Mouse (Mus musculus): ENCODE measurements around the gene Hsd11b2. TPM values are rescaled to one million over a fixed set of nuclear protein-coding genes. Genes with fewer than 3 reads are reported as not detected.
A peak's percentile ranks its signal among the peaks of the same experiment; 100 is the strongest.

The Hsd11b2 gene
- polyA plus RNA-seq, 1 experiment: 0.54 TPM

DNA sequence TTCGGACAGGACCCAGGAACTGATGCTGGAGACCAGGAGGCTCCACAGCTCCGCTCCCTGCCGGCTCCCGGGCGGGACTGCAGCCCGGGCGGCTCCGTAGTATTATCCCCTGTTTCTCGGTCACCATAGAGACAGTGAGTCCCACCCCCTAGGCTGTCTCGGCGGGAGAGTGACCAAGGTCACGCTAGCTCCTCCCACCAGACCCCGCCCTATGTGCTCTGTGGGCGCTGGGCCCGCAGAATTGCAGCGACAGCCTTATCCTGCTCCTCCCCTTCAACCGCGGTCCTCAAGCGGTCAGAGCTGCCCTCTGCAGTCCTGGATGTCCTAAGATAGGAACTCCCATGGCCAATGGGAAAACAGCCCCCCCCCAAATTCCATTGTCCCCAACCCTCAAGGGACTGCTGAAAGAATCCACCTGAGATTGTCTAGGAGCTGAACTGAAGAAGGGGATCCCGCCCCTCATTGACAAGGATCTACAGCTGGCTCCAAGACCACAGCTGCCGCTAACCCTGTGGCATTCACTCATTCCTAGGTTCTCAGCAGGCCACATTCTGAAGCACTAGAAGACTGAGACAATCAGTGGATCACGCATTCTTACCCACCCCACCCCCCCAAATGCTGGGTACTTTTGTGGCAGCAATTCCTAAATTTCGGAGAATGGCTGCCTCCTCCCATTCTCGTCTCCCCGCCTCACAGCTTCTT lies 47.1 kb upstream of the Hsd11b2 start, which contains the start of gene Tppp3:
Gene Tppp3, minus strand, starts transcription at position 213 of the 702 bp plus-strand sequence.
- H3K27me3 ChIP-seq (ENCODE audit: control insufficient read depth, insufficient read depth, low read length, poor library complexity, severe bottlenecking): no peaks in the 10 kb centered on the region
- H3K9ac ChIP-seq (ENCODE audit: low read depth, poor library complexity, severe bottlenecking): peak within 1 kb of the TSS; percentile 17

DNA sequence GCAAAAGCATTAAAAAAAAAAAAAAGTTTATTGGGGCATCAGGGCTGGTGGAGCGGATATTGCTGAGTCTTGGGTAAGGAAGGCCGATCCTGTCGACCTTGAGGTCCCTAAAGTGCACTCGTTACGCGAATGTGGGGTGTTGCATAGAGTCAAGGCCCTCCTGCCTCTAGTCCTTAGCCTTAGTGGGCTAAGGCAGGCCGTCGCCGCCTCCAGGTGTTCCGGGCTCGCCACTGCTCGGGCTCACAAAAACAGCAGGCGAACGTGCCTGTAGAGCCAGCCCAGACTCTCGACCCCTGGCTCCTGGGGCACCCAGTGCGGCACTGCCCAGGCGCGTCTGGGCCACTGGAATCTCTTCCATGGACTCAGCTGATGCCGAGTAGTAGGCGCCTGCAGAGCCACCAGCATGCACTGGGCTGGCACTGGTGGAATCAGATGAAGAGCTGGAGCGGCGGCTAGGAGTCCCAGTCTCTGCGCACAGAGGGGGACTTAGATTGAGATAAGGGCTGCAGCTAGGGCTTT lies 46.1 kb upstream of the Hsd11b2 start:
- Histone ChIP-seq H3K4me1 (ENCODE audit: control insufficient read depth, insufficient read depth, low read length) (peaks cover 5% of the 10 kb centered on the region), H3K9ac (ENCODE audit: low read depth, poor library complexity, severe bottlenecking) (peak overlapping the region; percentile 8), H3K9me3 (replicated peaks; ENCODE audit: control insufficient read depth, insufficient read depth, low read length, poor library complexity, severe bottlenecking) (no peaks in the 10 kb centered on the region), H3K27ac (ENCODE audit: insufficient read depth, low read length) (no peak overlapping the region), H3K27me3 (ENCODE audit: control insufficient read depth, insufficient read depth, low read length, poor library complexity, severe bottlenecking) (no peaks in the 10 kb centered on the region), H3K36me3 (ENCODE audit: control insufficient read depth, insufficient read depth, low read length, poor library complexity, severe bottlenecking) (no peaks in the 10 kb centered on the region), H3K4me3 (ENCODE audit: low read depth, low read length) (peak overlapping the region; percentile 5; the same call in 1 of the 2 replicates)
- TF ChIP-seq CTCF (IDR thresholded peaks at IDR 0.05; ENCODE audit: low read depth, low read length) (no peak), EP300 (IDR thresholded peaks at IDR 0.05; ENCODE audit: insufficient read depth, low read depth, low read length) (no peak), POLR2A (IDR thresholded peaks at IDR 0.05; ENCODE audit: insufficient read depth, low read length) (no peak)

More for the DNA sequence above, 47.1 kb upstream of the Hsd11b2 start, which contains the start of gene Tppp3:
- H3K4me1 ChIP-seq (ENCODE audit: control insufficient read depth, insufficient read depth, low read length): peaks cover 5% of the 10 kb centered on the region
- no peaks in the 10 kb centered on the region for H3K36me3 ChIP-seq (ENCODE audit: control insufficient read depth, insufficient read depth, low read length, poor library complexity, severe bottlenecking)
- no peak within 1 kb of the TSS for H3K27ac ChIP-seq (ENCODE audit: insufficient read depth, low read length)
- H3K4me3 ChIP-seq (ENCODE audit: low read depth, low read length): peak within 1 kb of the TSS; percentile 50
- TF ChIP-seq EP300 (IDR thresholded peaks at IDR 0.05; ENCODE audit: insufficient read depth, low read depth, low read length): 0 out of 2 replicates have a peak, but pooled peaks have one; percentile 36
- no peak for TF ChIP-seq POLR2A (IDR thresholded peaks at IDR 0.05; ENCODE audit: insufficient read depth, low read length)
- peak; percentile 32 for TF ChIP-seq CTCF (IDR thresholded peaks at IDR 0.05; ENCODE audit: low read depth, low read length)
- H3K9me3 ChIP-seq (replicated peaks; ENCODE audit: control insufficient read depth, insufficient read depth, low read length, poor library complexity, severe bottlenecking): no peaks in the 10 kb centered on the region

DNA sequence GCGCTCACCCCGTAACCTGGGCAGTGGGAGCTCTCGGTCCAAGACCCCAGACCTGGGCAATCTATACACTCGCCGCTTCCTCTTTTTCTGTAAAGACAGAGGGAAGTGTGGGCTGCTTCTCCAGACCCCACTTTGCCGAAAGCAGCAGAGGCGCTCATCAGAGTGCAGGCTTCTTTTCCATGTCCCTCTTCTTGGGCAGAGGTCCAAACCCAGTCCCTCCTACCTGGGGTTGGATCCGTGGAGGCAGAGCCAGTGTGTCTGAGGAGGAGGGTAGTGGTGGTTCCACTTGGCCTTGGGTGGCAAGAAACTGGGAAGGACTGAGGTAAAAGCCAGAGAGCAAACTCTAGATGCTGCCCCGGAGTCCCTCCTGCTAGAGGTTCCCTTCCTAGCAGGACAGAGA lies 45.6 kb upstream of the Hsd11b2 start:
- Histone ChIP-seq H3K9me3 (replicated peaks; ENCODE audit: control insufficient read depth, insufficient read depth, low read length, poor library complexity, severe bottlenecking) (no peaks in the 10 kb centered on the region), H3K27ac (ENCODE audit: insufficient read depth, low read length) (no peak overlapping the region), H3K4me1 (ENCODE audit: control insufficient read depth, insufficient read depth, low read length) (peaks cover 5% of the 10 kb centered on the region), H3K27me3 (ENCODE audit: control insufficient read depth, insufficient read depth, low read length, poor library complexity, severe bottlenecking) (no peaks in the 10 kb centered on the region), H3K4me3 (ENCODE audit: low read depth, low read length) (no peak overlapping the region), H3K36me3 (ENCODE audit: control insufficient read depth, insufficient read depth, low read length, poor library complexity, severe bottlenecking) (no peaks in the 10 kb centered on the region), H3K9ac (ENCODE audit: low read depth, poor library complexity, severe bottlenecking) (peak overlapping the region; percentile 8)
- no peak for TF ChIP-seq EP300 (IDR thresholded peaks at IDR 0.05; ENCODE audit: insufficient read depth, low read depth, low read length)
- TF ChIP-seq POLR2A (IDR thresholded peaks at IDR 0.05; ENCODE audit: insufficient read depth, low read length): no peak
- no peak for TF ChIP-seq CTCF (IDR thresholded peaks at IDR 0.05; ENCODE audit: low read depth, low read length)

GRCm38 (mm10) chr8:105473816-105474606 lies 44.5 kb upstream of the Hsd11b2 start:
- Histone ChIP-seq H3K36me3 (ENCODE audit: control insufficient read depth, insufficient read depth, low read length, poor library complexity, severe bottlenecking) (no peaks in the 10 kb centered on the region), H3K9me3 (replicated peaks; ENCODE audit: control insufficient read depth, insufficient read depth, low read length, poor library complexity, severe bottlenecking) (no peaks in the 10 kb centered on the region), H3K4me3 (ENCODE audit: low read depth, low read length) (no peak overlapping the region), H3K27me3 (ENCODE audit: control insufficient read depth, insufficient read depth, low read length, poor library complexity, severe bottlenecking) (no peaks in the 10 kb centered on the region), H3K4me1 (ENCODE audit: control insufficient read depth, insufficient read depth, low read length) (peaks cover 8% of the 10 kb centered on the region), H3K9ac (ENCODE audit: low read depth, poor library complexity, severe bottlenecking) (no peak overlapping the region), H3K27ac (ENCODE audit: insufficient read depth, low read length) (no peak overlapping the region)
- TF ChIP-seq POLR2A (IDR thresholded peaks at IDR 0.05; ENCODE audit: insufficient read depth, low read length): no peak
- no peak for TF ChIP-seq CTCF (IDR thresholded peaks at IDR 0.05; ENCODE audit: low read depth, low read length)
- TF ChIP-seq EP300 (IDR thresholded peaks at IDR 0.05; ENCODE audit: insufficient read depth, low read depth, low read length): no peak

DNA sequence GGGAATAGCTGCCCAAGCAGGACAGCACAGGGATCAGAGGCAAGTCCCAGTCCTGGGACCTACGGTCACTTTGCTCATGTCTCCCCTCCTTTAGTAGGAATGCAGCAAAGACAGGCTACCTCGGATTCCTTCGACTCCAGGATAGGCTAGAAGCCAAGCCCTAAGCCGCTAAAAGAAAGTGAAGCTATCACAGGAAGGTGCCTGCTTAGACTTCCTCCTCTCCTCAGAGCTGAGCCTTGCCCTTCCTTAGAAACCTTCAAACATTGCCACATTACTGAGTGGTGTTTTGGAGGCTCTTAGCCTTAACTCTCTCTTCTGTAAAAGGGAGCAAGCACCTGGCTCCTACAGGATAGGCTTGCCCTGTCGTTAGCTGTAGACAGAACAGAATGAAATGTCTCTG lies 43.9 kb upstream of the Hsd11b2 start:
- H3K36me3 ChIP-seq (ENCODE audit: control insufficient read depth, insufficient read depth, low read length, poor library complexity, severe bottlenecking): no peaks in the 10 kb centered on the region
- TF ChIP-seq EP300 (IDR thresholded peaks at IDR 0.05; ENCODE audit: insufficient read depth, low read depth, low read length) (no peak), POLR2A (IDR thresholded peaks at IDR 0.05; ENCODE audit: insufficient read depth, low read length) (no peak), CTCF (IDR thresholded peaks at IDR 0.05; ENCODE audit: low read depth, low read length) (no peak)
- no peaks in the 10 kb centered on the region for H3K27me3 ChIP-seq (ENCODE audit: control insufficient read depth, insufficient read depth, low read length, poor library complexity, severe bottlenecking)
- no peak overlapping the region for H3K9ac ChIP-seq (ENCODE audit: low read depth, poor library complexity, severe bottlenecking)
- H3K4me1 ChIP-seq (ENCODE audit: control insufficient read depth, insufficient read depth, low read length): peaks cover 7% of the 10 kb centered on the region
- no peak overlapping the region for H3K27ac ChIP-seq (ENCODE audit: insufficient read depth, low read length)
- H3K9me3 ChIP-seq (replicated peaks; ENCODE audit: control insufficient read depth, insufficient read depth, low read length, poor library complexity, severe bottlenecking): no peaks in the 10 kb centered on the region
- H3K4me3 ChIP-seq (ENCODE audit: low read depth, low read length): no peak overlapping the region

Measured in ES-Bruce4 (cell line).